Mouse (Mus musculus) erythroblast, embryonic 14.5 days (primary cell): Measurements from ENCODE around the gene Gpd2. TPM values are rescaled to one million over a fixed set of nuclear protein-coding genes. Genes with fewer than 3 reads are reported as not detected.
A peak's percentile ranks its signal among the peaks of the same experiment; 100 is the strongest.

Experiments
- H3K27me3 ChIP-seq: 2 replicates; pipeline ENCODE4 v1.6.1; 2012; ENCODE audit warnings: inconsistent platforms; ENCODE audit not compliant: control insufficient read depth
- H3K36me3 ChIP-seq: 2 replicates; pipeline ENCODE4 v1.6.1; 2012; ENCODE audit warnings: mild to moderate bottlenecking, inconsistent platforms; ENCODE audit not compliant: control insufficient read depth
- H3K4me1 ChIP-seq: 2 replicates; pipeline ENCODE4 v1.6.1; 2012; ENCODE audit warnings: inconsistent platforms; ENCODE audit not compliant: control insufficient read depth
- H3K4me3 ChIP-seq: replicated peaks from 2 replicates; pipeline ENCODE3; 2012; ENCODE audit warnings: moderate library complexity, mild to moderate bottlenecking, inconsistent platforms
- H3K9me3 ChIP-seq: 2 replicates; pipeline ENCODE4 v1.6.1; 2012; ENCODE audit warnings: low read length, inconsistent platforms, mixed read lengths; ENCODE audit not compliant: control insufficient read depth
- GATA1 ChIP-seq: IDR thresholded peaks from 2 replicates; pipeline ENCODE4 v1.6.1; 2012; ENCODE audit warnings: low read length, inconsistent platforms, mixed read lengths
- TAL1 ChIP-seq: IDR thresholded peaks from 3 replicates; pipeline ENCODE4 v1.6.1; 2012; ENCODE audit warnings: low read length, inconsistent platforms, mixed read lengths
- polyA plus RNA-seq: library from polyadenylated mRNA; stranded (reverse); fragments of >175 nt; gene quantifications from 2 replicates; pipeline ENCODE4 v1.2.3, GENCODE M21; 2012

The Gpd2 gene
- polyA plus RNA-seq, 1 experiment, result 0.07 TPM

GRCm38 (mm10) chr2:57227425-57227824, 10.0 kb upstream of the Gpd2 start:
- TF ChIP-seq TAL1, result no peak
- TF ChIP-seq GATA1, result no peak
- Histone ChIP-seq H3K27me3 (no peaks in the 10 kb centered on the region), H3K4me3 (no peak overlapping the region), H3K36me3 (no peaks in the 10 kb centered on the region), H3K9me3 (no peaks in the 10 kb centered on the region), H3K4me1 (peaks cover 2% of the 10 kb centered on the region; the same call in 1 of the 2 replicates)

DNA sequence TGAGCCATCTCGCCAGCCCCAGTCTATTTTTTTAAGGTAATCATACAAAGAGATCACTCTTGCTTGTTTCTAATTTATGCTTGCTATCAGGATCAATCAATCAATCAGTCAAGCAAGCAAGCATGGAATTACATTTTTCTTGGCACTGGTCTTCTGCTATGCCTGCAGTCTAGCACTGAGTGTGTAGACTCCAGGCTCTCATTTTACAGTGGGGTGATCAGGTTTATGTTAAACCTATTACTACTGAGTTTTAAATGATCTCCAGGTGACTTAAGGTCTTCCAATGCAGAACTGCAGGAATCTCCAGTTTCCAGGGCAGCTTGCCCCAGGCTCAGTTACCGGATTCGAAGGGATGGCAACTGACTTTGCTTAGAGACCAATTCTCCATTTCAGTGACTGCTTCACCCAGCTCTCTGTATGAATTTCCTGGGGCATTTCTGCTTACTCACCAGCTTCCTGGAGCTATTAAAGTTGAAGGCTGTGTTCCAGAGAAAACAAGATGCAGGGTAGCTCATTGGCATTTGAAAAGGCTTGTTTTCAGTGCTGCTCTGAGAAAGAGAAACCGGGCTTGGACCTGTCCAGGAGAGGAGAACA, 7.7 kb upstream of the Gpd2 start:
- Histone ChIP-seq H3K9me3 (no peaks in the 10 kb centered on the region), H3K27me3 (no peaks in the 10 kb centered on the region), H3K36me3 (no peaks in the 10 kb centered on the region), H3K4me3 (no peak overlapping the region), H3K4me1 (no peaks in the 10 kb centered on the region)
- TF ChIP-seq TAL1, result no peak
- TF ChIP-seq GATA1, result no peak

DNA sequence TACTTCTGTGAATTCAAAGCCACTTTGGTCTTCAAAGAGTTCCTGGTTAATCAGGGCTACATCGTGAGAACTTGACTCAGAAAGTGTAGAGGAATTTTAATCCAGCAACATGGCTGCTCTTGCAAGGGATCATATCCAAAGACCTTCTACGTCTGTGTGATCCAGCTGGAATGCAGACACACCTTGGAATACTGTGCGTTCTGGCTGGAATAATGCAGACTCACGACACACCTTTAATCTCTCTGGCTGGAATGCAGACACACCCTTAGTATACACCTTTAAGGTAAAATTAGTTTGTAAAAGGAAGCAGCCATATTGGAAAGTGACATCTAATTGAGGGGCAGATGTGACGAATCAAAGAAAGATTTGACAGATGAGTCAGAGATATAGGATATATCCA, 6.0 kb upstream of the Gpd2 start:
- Histone ChIP-seq H3K4me3 (no peak overlapping the region), H3K4me1 (no peaks in the 10 kb centered on the region), H3K36me3 (no peaks in the 10 kb centered on the region), H3K9me3 (no peaks in the 10 kb centered on the region), H3K27me3 (no peaks in the 10 kb centered on the region)
- TF ChIP-seq TAL1 (no peak), GATA1 (no peak)

- Histone ChIP-seq H3K4me3 (no peak overlapping the region), H3K4me1 (peaks cover 3% of the 10 kb centered on the region), H3K9me3 (no peaks in the 10 kb centered on the region), H3K36me3 (no peaks in the 10 kb centered on the region), H3K27me3 (no peaks in the 10 kb centered on the region)
- TF ChIP-seq TAL1, result no peak
- no peak for TF ChIP-seq GATA1
Measured at GRCm38 (mm10) chr2:57232328-57232727, 5.1 kb upstream of the Gpd2 start.

DNA sequence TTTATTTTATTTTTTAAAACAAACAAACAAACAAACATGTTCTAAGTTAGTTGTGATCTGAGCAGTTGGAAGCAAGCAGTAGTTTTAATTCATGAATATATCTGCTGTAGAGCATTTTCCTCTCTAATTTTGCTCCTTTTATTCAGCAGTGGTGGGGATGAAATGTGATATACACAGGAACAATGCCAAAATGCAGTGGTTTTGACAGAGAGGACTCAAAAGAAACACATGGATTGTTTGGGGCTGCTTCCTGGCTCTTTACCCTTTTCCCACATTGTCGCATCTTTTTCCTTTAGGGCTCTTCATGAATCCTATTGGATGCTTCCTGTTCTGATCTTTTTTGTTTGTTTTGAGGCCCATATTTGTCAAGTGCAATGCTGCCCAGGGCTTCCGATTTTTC, 1.2 kb upstream of the Gpd2 start:
- H3K4me3 ChIP-seq, result no peak overlapping the region
- H3K4me1 ChIP-seq, result peaks cover 22% of the 10 kb centered on the region
- no peaks in the 10 kb centered on the region for H3K9me3 ChIP-seq
- H3K36me3 ChIP-seq, result no peaks in the 10 kb centered on the region
- TF ChIP-seq GATA1 (no peak), TAL1 (no peak)
- H3K27me3 ChIP-seq, result no peaks in the 10 kb centered on the region

DNA sequence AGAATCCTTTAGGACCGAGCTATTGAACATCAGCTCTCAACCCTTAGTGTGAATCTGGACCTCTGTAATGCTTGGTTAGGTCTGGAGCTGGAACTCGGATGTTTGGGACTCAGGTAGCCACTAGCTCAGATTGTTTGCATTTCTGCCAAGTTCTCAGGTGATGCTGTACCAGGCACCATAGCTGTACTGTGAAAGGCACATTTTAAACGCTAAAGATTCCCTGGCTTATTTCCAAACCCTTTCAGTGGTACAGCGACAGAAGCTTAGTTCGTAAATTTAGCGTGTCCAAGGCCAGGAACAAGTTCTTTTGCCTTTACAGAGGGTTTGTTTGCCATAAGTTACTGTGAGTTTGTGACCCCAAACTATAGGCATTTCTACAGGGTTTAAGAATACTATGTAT, 409 bp upstream of the Gpd2 start:
- Histone ChIP-seq H3K4me1 (peaks cover 22% of the 10 kb centered on the region), H3K36me3 (no peaks in the 10 kb centered on the region), H3K9me3 (no peaks in the 10 kb centered on the region), H3K27me3 (no peaks in the 10 kb centered on the region), H3K4me3 (no peak overlapping the region)
- no peak for TF ChIP-seq TAL1
- no peak for TF ChIP-seq GATA1

- peaks cover 22% of the 10 kb centered on the region for H3K4me1 ChIP-seq
- peak overlapping the region; percentile 85 for H3K4me3 ChIP-seq
- TF ChIP-seq TAL1, result no peak
- no peak for TF ChIP-seq GATA1
- H3K9me3 ChIP-seq, result no peaks in the 10 kb centered on the region
- no peaks in the 10 kb centered on the region for H3K36me3 ChIP-seq
- H3K27me3 ChIP-seq, result no peaks in the 10 kb centered on the region
Measured at GRCm38 (mm10) chr2:57237920-57238613, 632 bp downstream of the Gpd2 start.

GRCm38 (mm10) chr2:57238614-57239165, 1.3 kb downstream of the Gpd2 start:
- H3K4me3 ChIP-seq, result peak overlapping the region; percentile 85

GRCm38 (mm10) chr2:57239356-57239755, 1.9 kb downstream of the Gpd2 start:
- no peaks in the 10 kb centered on the region for H3K9me3 ChIP-seq
- no peaks in the 10 kb centered on the region for H3K27me3 ChIP-seq
- peak overlapping the region; percentile 85 for H3K4me3 ChIP-seq
- peaks cover 22% of the 10 kb centered on the region for H3K4me1 ChIP-seq
- no peak for TF ChIP-seq TAL1
- no peaks in the 10 kb centered on the region for H3K36me3 ChIP-seq

More at GRCm38 (mm10) chr2:57238614-57239165, 1.3 kb downstream of the Gpd2 start:
- Histone ChIP-seq H3K9me3 (no peaks in the 10 kb centered on the region), H3K4me1 (peaks cover 22% of the 10 kb centered on the region), H3K27me3 (no peaks in the 10 kb centered on the region), H3K36me3 (no peaks in the 10 kb centered on the region)
- no peak for TF ChIP-seq GATA1
- TF ChIP-seq TAL1, result no peak

- no peaks in the 10 kb centered on the region for H3K9me3 ChIP-seq
- TF ChIP-seq GATA1 (no peak), TAL1 (no peak)
- no peaks in the 10 kb centered on the region for H3K27me3 ChIP-seq
- H3K36me3 ChIP-seq, result no peaks in the 10 kb centered on the region
- H3K4me1 ChIP-seq, result peaks cover 3% of the 10 kb centered on the region
- no peak overlapping the region for H3K4me3 ChIP-seq
Measured at GRCm38 (mm10) chr2:57243987-57244386, 6.6 kb downstream of the Gpd2 start.
